Mouse (Mus musculus) left cerebral cortex, adult 9 months (tissue): ENCODE measurements around the gene Dek.

Experiments
- DNase-seq, 2 experiments: peaks; one replicate each; pipeline ENCODE4 v3.0.0; 2022; ENCODE audit warnings: low spot score in 2 of 2

Dek gene

GRCm38 (mm10) chr13:47111185-47111584, 5.2 kb upstream of the Dek start:
- no peak for DNase-seq

- DNase-seq, result no peak
These were observed 3.2 kb upstream of the Dek start for GRCm38 (mm10) chr13:47109239-47109638.

- DNase-seq, result no peak
These were observed 533 bp upstream of the Dek start for GRCm38 (mm10) chr13:47106580-47106888.

- no peak for DNase-seq
These were observed 1.0 kb downstream of the Dek start for GRCm38 (mm10) chr13:47104856-47105541.

GRCm38 (mm10) chr13:47104146-47104545, 1.9 kb downstream of the Dek start:
- DNase-seq, result no peak

- no peak for DNase-seq
These were observed 5.4 kb downstream of the Dek start for GRCm38 (mm10) chr13:47100587-47100986.

- no peak for DNase-seq
These were observed 6.7 kb downstream of the Dek start for GRCm38 (mm10) chr13:47099265-47099664.

GRCm38 (mm10) chr13:47096591-47096990, 9.4 kb downstream of the Dek start:
- DNase-seq, result no peak

GRCm38 (mm10) chr13:47093791-47094190, 12.2 kb downstream of the Dek start:
- no peak for DNase-seq

GRCm38 (mm10) chr13:47089271-47089670, 16.7 kb downstream of the Dek start:
- no peak for DNase-seq

GRCm38 (mm10) chr13:47088433-47088832, 17.6 kb downstream of the Dek start:
- no peak for DNase-seq

GRCm38 (mm10) chr13:47080905-47081505, 25.0 kb downstream of the Dek start:
- no peak for DNase-seq

GRCm38 (mm10) chr13:47078799-47079198, 27.2 kb downstream of the Dek start:
- no peak for DNase-seq

- no peak for DNase-seq
These were observed 28.6 kb downstream of the Dek start for GRCm38 (mm10) chr13:47077367-47077766.

GRCm38 (mm10) chr13:47076156-47076555, 29.8 kb downstream of the Dek start:
- no peak for DNase-seq

GRCm38 (mm10) chr13:47072484-47072883, 33.5 kb downstream of the Dek start:
- no peak for DNase-seq

- DNase-seq, result no peak
These were observed 34.1 kb downstream of the Dek start for GRCm38 (mm10) chr13:47071871-47072270.

- no peak for DNase-seq
These were observed 35.5 kb downstream of the Dek start for GRCm38 (mm10) chr13:47070329-47071080.

GRCm38 (mm10) chr13:47067001-47067400, 39.0 kb downstream of the Dek start:
- DNase-seq, result no peak

GRCm38 (mm10) chr13:47066516-47066915, 39.5 kb downstream of the Dek start:
- no peak for DNase-seq

GRCm38 (mm10) chr13:47063985-47064760, 41.8 kb downstream of the Dek start:
- DNase-seq, result no peak

GRCm38 (mm10) chr13:47062756-47063155, 43.2 kb downstream of the Dek start:
- DNase-seq, result no peak
